Mouse (Mus musculus) brain, embryonic 14.5 days (tissue): Measurements from ENCODE around the gene Rgl1. TPM values are rescaled to one million over a fixed set of nuclear protein-coding genes. Genes with fewer than 3 reads are reported as not detected.

Experiments
- DNase-seq: peaks from one replicate; pipeline ENCODE4 v3.0.0-alpha.2; 2011; ENCODE audit warnings: low read depth
- CTCF ChIP-seq: fragments of 200-500 bp; IDR thresholded peaks from 2 replicates; pipeline ENCODE4 v1.5.1; 2012; ENCODE audit warnings: inconsistent platforms, mild to moderate bottlenecking, moderate library complexity, borderline replicate concordance; ENCODE audit not compliant: insufficient read depth, insufficient read length; ENCODE audit errors: extremely low read depth
- POLR2A ChIP-seq: fragments of 200-500 bp; IDR thresholded peaks from 2 replicates; pipeline ENCODE4 v1.6.1; 2012; ENCODE audit warnings: mild to moderate bottlenecking, inconsistent platforms, borderline replicate concordance; ENCODE audit not compliant: poor library complexity, insufficient read depth, insufficient read length, severe bottlenecking; ENCODE audit errors: extremely low read depth
- polyA plus RNA-seq: library from polyadenylated mRNA; depleted of rRNA; stranded (reverse); fragments of >200 nt; gene quantifications from 2 replicates; pipeline ENCODE4 v1.2.3, GENCODE M21; 2012

Rgl1 gene
- polyA plus RNA-seq, 1 experiment, result 14.1 TPM

DNA sequence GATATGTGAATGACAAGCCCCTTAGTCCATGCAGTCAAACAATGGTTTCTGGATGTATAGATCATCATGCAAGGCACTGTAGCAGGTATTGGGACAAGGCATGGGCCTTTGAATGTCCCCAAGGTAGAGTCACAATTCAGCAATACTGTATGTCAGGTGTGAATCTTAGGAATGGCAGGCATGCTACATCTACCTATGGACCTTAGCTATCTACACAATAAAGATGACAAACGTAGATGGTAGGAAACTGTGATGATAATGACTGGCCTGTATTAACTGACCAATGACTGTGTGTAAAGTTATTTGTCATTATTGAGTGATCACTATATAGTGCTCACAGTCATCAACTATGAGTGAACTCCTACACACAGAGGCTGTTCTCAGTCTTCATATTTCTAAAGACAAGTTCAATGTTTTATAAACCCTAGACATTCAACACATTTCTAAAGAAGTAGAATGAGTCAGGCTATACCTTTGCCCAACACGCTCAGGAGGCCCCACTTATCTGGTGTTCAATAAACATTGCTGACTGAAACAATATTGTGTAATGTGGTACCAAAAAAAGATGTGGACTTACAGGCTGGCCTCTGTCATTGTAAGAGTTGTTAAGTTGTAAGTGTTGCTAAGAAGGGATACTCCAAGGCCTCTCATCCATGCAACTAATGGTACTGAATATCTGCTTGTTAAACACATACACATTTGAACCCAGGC lies 222.5 kb downstream of the Rgl1 start:
- no peak for DNase-seq
- TF ChIP-seq CTCF (no peak), POLR2A (no peak)

DNA sequence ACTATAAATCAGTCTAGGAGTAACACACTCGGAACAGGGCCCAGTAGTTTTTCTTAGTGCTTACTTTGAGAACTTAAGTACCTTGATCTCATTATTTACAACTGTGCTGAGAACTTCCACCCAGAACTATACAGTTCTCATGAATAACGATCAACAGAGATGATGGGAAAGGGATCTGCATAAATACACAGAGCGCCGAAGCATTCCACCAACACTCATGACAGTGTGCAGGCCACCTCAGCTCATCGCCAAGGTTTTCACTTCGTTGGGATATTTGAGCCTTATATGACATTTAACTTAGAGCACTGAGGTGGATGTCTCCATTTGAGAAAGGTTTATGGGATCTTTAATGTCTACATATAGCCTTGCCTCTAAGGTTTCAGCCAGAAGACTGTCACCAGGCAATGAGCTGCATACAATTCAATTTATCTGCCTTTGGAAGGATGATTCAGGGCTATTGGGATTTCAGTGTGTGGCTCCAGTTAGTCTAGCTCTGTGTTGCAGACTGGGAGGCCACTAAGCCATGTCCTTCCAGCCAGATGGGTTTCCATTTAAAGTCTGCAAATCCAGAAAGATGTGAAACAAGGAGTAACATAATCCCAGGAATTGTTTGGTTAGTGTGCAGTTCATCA lies 223.3 kb downstream of the Rgl1 start:
- DNase-seq, result no peak
- no peak for TF ChIP-seq POLR2A
- TF ChIP-seq CTCF, result no peak

DNA sequence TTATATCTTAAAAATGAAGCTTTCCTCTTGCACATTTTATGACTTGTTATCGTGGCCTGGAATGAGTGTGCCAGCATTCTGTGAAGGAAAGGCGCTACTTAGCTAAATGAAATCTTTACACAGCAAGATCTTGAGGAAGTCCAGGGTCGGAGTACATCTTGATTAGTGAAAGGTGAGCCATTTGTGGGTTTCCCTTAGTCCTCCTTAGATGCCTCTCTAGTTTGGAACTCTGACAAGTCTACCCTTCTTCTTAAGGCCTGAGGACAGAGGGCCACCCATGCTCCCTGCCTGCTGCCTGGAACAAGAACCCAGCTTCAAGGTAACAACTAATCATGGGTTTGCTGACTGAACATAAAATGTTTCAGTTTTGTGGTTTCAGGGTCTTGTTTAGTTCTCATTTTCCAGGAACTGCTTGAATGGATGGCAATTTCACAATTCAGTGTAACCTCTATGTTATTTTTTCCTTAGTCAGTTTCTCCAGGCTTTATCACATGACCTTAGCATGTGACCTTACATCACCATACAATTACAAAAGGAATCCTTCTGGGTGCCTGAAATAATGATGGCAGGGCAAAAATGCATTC lies 225.8 kb downstream of the Rgl1 start:
- no peak for DNase-seq
- TF ChIP-seq CTCF, result no peak
- no peak for TF ChIP-seq POLR2A

DNA sequence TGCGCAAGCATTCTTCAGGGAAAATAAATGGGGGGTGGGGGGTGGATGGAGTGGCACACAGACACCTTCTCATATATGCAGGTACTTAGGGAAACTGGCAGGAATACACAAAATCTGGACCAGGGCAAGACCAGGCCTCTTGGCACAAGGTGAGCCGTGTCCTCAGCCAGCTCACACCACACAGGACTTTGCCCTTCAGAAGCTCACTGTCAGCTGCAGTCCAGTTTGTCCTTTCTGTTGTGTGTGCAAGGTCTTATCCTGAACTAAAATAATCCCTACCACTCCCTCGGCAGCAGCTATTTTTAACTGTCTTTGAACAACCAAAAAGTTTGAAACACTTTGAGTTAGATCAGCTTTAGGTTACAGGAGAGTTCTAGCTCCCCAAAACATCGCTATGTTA lies 227.3 kb downstream of the Rgl1 start:
- TF ChIP-seq POLR2A, result no peak
- no peak for TF ChIP-seq CTCF
- DNase-seq, result no peak

- no peak for TF ChIP-seq CTCF
- TF ChIP-seq POLR2A, result no peak
- no peak for DNase-seq
These were observed 229.0 kb downstream of the Rgl1 start for GRCm38 (mm10) chr1:152537186-152537585.

GRCm38 (mm10) chr1:152536416-152537018 lies 229.6 kb downstream of the Rgl1 start:
- no peak for DNase-seq
- TF ChIP-seq POLR2A, result no peak
- TF ChIP-seq CTCF, result no peak

DNA sequence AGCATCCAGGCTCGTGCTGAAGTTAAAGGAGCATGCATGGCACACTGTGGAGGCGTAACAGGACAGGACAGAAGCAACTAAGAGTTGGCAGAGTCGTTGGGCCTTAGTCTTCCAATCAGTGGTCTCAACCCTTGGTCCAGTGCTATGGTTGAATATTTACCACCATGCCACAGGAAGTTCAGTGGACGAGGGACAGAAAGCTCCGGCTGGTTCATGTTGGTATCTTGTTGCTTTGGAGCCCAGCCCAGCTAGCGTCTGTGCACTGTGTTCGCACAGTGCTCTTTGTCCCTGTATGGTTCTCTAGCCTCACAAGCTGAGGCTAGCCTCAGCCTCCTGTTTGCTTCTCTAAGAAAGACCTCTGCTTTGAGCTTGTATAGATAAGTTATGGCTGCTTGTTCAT lies 231.6 kb downstream of the Rgl1 start:
- no peak for DNase-seq
- TF ChIP-seq CTCF, result no peak
- TF ChIP-seq POLR2A, result no peak

DNA sequence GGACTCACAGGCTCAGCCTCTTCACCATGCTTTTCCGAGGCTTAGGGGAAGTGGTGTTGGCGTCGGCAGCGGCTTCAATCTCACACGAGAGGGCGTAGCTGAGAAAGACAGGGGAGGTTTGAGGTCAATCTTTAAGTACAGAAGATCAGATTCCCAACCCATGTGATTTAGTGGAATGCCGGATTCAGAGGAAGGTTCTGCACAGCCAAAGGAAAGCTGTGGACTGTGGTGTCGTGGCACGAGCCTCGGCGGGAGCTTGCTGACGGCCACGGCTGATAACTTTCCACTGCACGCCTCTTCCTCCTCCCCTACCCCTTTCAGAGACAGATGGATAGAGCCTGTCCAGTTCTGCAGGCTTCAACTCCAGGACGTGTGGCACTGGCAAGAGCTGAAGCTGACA lies 234.7 kb downstream of the Rgl1 start:
- 0 out of 2 replicates have a peak, but pooled peaks have one; percentile 2 for TF ChIP-seq CTCF
- no peak for TF ChIP-seq POLR2A
- no peak for DNase-seq

DNA sequence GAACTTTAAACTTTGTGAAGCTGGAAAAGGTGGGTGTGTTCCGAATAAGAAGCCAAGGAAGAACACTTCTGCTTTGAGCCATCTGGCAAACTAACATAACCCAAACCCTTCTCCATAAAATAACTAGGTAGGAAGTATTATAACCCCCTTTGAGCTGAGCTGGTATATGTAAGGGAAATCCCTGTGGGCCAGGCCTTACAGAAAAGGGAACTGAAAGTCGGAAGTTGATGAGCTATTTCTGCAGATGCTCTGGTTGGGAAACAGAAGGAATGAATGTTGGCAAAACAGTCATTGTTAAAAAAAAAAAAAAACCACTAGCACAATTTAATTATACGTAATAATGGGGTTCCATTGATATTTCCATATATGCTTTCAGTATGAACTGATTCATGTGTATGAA lies 237.4 kb downstream of the Rgl1 start:
- TF ChIP-seq POLR2A, result no peak
- TF ChIP-seq CTCF, result no peak
- DNase-seq, result no peak

DNA sequence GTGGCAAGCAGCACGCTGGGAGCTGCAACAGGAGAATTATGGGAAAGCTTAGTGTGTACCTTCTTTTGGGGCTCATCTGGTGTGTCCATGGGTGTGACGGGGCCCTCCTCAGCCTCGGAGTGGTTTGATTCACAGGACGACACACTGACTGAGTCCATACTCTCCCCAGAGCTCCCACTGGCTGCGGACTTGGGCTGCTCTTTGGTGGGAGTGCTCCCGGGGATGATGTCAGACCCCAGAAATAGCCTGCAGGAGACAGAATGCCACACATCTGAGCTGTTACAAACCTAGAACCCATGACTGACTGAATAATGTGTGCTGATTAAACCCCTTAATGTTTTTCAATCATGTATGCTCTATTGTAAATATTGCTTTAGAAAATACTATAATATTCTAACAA lies 237.9 kb downstream of the Rgl1 start:
- no peak for TF ChIP-seq CTCF
- no peak for TF ChIP-seq POLR2A
- DNase-seq, result no peak

DNA sequence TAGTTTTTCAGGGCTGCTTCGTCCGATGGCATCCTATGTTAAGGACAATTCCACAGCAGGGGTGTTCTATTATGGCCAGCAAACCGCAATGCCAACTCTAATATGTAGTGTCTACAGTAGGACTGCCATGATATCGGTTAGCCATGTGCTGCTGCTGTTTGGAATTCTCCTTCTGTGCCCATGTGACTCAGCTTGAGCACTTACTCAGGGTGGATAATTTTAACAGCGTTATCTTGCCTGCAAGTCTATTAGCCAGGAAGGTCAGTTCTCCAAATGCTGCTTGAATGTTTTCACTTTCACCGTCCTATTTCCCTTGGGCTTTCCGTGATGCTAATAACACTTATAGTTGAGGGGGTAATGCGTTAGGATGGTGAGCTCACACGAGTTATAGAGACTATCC lies 240.0 kb downstream of the Rgl1 start:
- no peak for DNase-seq
- TF ChIP-seq POLR2A (no peak), CTCF (no peak)
